Mouse (Mus musculus): ENCODE measurements around the gene Cdh8.

DNA sequence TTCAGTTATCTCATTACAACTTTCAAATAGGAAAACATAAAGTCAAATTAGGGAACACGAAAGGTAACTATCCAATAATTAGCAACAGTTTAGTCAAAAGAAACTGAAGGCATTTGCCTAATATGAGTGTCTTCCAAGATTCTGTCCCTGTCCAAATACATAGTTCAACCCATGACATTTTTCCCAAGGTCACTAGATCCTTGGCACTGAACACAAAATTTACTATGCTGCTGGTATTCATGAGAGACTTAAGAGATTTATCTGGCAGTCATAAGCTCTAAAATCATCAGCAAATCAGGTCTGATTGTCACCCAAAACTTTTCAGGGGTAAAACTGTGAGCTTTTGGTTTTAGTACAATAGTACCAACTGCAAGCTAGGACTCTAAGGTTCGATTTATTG is 101.7 kb downstream of the Cdh8 start:
- TF ChIP-seq CTCF (IDR thresholded peaks at IDR 0.05; ENCODE audit: low read depth, low read length) (no peak), POLR2A (IDR thresholded peaks at IDR 0.05; ENCODE audit: borderline replicate concordance, low read depth, low read length) (no peak)

All from bone marrow macrophage, adult 2 months (primary cell).